Mouse (Mus musculus) liver, adult 2 months (tissue): ENCODE measurements around the gene Casr. TPM values are rescaled to one million over a fixed set of nuclear protein-coding genes. Genes with fewer than 3 reads are reported as not detected.

Experiments used
- DNase-seq: peaks from one replicate; pipeline ENCODE4 v3.0.0-alpha.2; 2011; ENCODE audit warnings: low read depth, low spot score; ENCODE audit errors: extremely low read depth
- H3K27ac ChIP-seq: fragments of 200-500 bp; replicated peaks from 2 replicates; pipeline ENCODE4 v1.5.1; 2012; ENCODE audit warnings: low read depth, mild to moderate bottlenecking, control low read depth, inconsistent platforms, low read length; ENCODE audit not compliant: insufficient read depth
- H3K27me3 ChIP-seq: fragments of 200-500 bp; 2 replicates; pipeline ENCODE4 v1.6.1; 2012; ENCODE audit warnings: mild to moderate bottlenecking, moderate library complexity, low read length, inconsistent platforms; ENCODE audit not compliant: control insufficient read depth, insufficient read depth
- H3K36me3 ChIP-seq: fragments of 200-500 bp; 2 replicates; pipeline ENCODE4 v1.6.1; 2012; ENCODE audit warnings: low read length, inconsistent platforms; ENCODE audit not compliant: control insufficient read depth, insufficient read depth
- H3K4me1 ChIP-seq: fragments of 200-500 bp; 2 replicates; pipeline ENCODE4 v1.6.1; 2011; ENCODE audit warnings: low read length; ENCODE audit not compliant: control insufficient read depth, insufficient read depth
- H3K4me3 ChIP-seq: fragments of 200-500 bp; 2 replicates; pipeline ENCODE4 v1.5.1; 2011; ENCODE audit warnings: low read depth, mild to moderate bottlenecking, control low read depth, low read length, moderate library complexity; ENCODE audit not compliant: insufficient read depth
- H3K79me2 ChIP-seq: fragments of 200-500 bp; 2 replicates; pipeline ENCODE4 v1.6.1; 2012; ENCODE audit warnings: inconsistent platforms, mild to moderate bottlenecking, low read length, moderate library complexity; ENCODE audit not compliant: control insufficient read depth, insufficient read depth
- H3K9ac ChIP-seq: fragments of 200-500 bp; 2 replicates; pipeline ENCODE4 v1.6.1; 2012; ENCODE audit warnings: low read depth, mild to moderate bottlenecking, control low read depth, inconsistent platforms, low read length
- CTCF ChIP-seq: fragments of 200-500 bp; IDR thresholded peaks from 2 replicates; pipeline ENCODE4 v1.5.1; 2011; ENCODE audit warnings: low read depth, low read length, control low read depth
- POLR2A ChIP-seq: fragments of 200-500 bp; IDR thresholded peaks from 2 replicates; pipeline ENCODE4 v1.6.1; 2011; ENCODE audit warnings: low read length, control low read depth; ENCODE audit not compliant: insufficient read depth; ENCODE audit errors: extremely low read depth
- WGBS: fragments of 180-500 bp; shearing (Covaris S2); methylation state at CpG from one replicate; pipeline ENCODE4 v1.1.7; 2018; 5-methylcytosine and 5-hydroxymethylcytosine counted together
- polyA plus RNA-seq: library from polyadenylated mRNA; depleted of rRNA; stranded (reverse); fragments of >200 nt; gene quantifications from 2 replicates; pipeline ENCODE4 v1.2.3, GENCODE M21; 2012
- total RNA-seq: library from RNA; depleted of rRNA; stranded (reverse); fragments of >200 nt; gene quantifications from 2 replicates; pipeline ENCODE4 v1.2.3, GENCODE M21; 2014

Gene Casr
- total and polyA plus RNA-seq, 2 experiments, result not detected

GRCm38 (mm10) chr16:36587971-36588370 is 26.0 kb upstream of the Casr start:
- H3K36me3 ChIP-seq, result no peaks in the 10 kb centered on the region
- no peaks in the 10 kb centered on the region for H3K79me2 ChIP-seq
- no peak overlapping the region for H3K27ac ChIP-seq
- 65% methylated on average over 4 of the region's 4 CpGs for WGBS
- no peaks in the 10 kb centered on the region for H3K27me3 ChIP-seq
- H3K9ac ChIP-seq, result no peak overlapping the region
- TF ChIP-seq CTCF, result no peak
- no peak for TF ChIP-seq POLR2A
- H3K4me3 ChIP-seq, result no peak overlapping the region
- no peak for DNase-seq
- no peaks in the 10 kb centered on the region for H3K4me1 ChIP-seq

- Histone ChIP-seq H3K36me3 (no peaks in the 10 kb centered on the region), H3K4me3 (no peak overlapping the region), H3K79me2 (no peaks in the 10 kb centered on the region), H3K4me1 (no peaks in the 10 kb centered on the region), H3K9ac (no peak overlapping the region), H3K27ac (no peak overlapping the region), H3K27me3 (no peaks in the 10 kb centered on the region)
- WGBS, result 71% methylated on average over 3 of the region's 3 CpGs
- DNase-seq, result no peak
- TF ChIP-seq POLR2A, result no peak
- no peak for TF ChIP-seq CTCF
Measured at GRCm38 (mm10) chr16:36582073-36582472, 20.1 kb upstream of the Casr start.

GRCm38 (mm10) chr16:36571942-36572341 is 10.0 kb upstream of the Casr start:
- Histone ChIP-seq H3K27me3 (no peaks in the 10 kb centered on the region), H3K4me1 (no peaks in the 10 kb centered on the region), H3K79me2 (no peaks in the 10 kb centered on the region), H3K9ac (no peak overlapping the region), H3K4me3 (no peak overlapping the region), H3K27ac (no peak overlapping the region), H3K36me3 (no peaks in the 10 kb centered on the region)
- WGBS, result 64% methylated on average over 8 of the region's 8 CpGs
- TF ChIP-seq POLR2A, result no peak
- TF ChIP-seq CTCF, result no peak
- DNase-seq, result no peak

GRCm38 (mm10) chr16:36559573-36559972 is 2.4 kb downstream of the Casr start:
- Histone ChIP-seq H3K4me3 (no peak overlapping the region), H3K9ac (no peak overlapping the region), H3K4me1 (peaks cover 4% of the 10 kb centered on the region), H3K36me3 (no peaks in the 10 kb centered on the region), H3K27me3 (peaks cover 6% of the 10 kb centered on the region; the same call in 1 of the 2 replicates), H3K27ac (no peak overlapping the region), H3K79me2 (no peaks in the 10 kb centered on the region)
- TF ChIP-seq CTCF, result no peak
- TF ChIP-seq POLR2A, result no peak
- WGBS, result 27% methylated on average over 6 of the region's 6 CpGs
- DNase-seq, result peak; percentile 97

GRCm38 (mm10) chr16:36555672-36556165 is 6.2 kb downstream of the Casr start:
- no peaks in the 10 kb centered on the region; the same call in 1 of the 2 replicates for H3K27me3 ChIP-seq
- TF ChIP-seq CTCF (no peak), POLR2A (no peak)
- H3K9ac ChIP-seq, result no peak overlapping the region
- H3K27ac ChIP-seq, result no peak overlapping the region
- H3K36me3 ChIP-seq, result no peaks in the 10 kb centered on the region
- H3K79me2 ChIP-seq, result no peaks in the 10 kb centered on the region
- H3K4me3 ChIP-seq, result no peak overlapping the region
- H3K4me1 ChIP-seq, result peaks cover 4% of the 10 kb centered on the region
- 70% methylated on average over 10 of the region's 10 CpGs for WGBS
- no peak for DNase-seq

GRCm38 (mm10) chr16:36553624-36554023 is 8.3 kb downstream of the Casr start:
- no peaks in the 10 kb centered on the region for H3K79me2 ChIP-seq
- TF ChIP-seq CTCF (peak; percentile 28; the same call in 1 of the 2 replicates), POLR2A (no peak)
- no peak overlapping the region for H3K4me3 ChIP-seq
- H3K27me3 ChIP-seq, result no peaks in the 10 kb centered on the region
- WGBS, result 94% methylated on average over 3 of the region's 3 CpGs
- no peaks in the 10 kb centered on the region for H3K4me1 ChIP-seq
- H3K9ac ChIP-seq, result no peak overlapping the region
- no peaks in the 10 kb centered on the region for H3K36me3 ChIP-seq
- DNase-seq, result no peak
- no peak overlapping the region for H3K27ac ChIP-seq
